Mouse (Mus musculus) ES-E14 (cell line): ENCODE data around the gene Nme1.

Experiments used
- CHD2 ChIP-seq: IDR thresholded peaks from 2 replicates; pipeline ENCODE4 v1.6.1; 2014; ENCODE audit warnings: mild to moderate bottlenecking, low read depth, low read length, inconsistent platforms
- HCFC1 ChIP-seq: IDR thresholded peaks from 2 replicates; pipeline ENCODE4 v1.6.1; 2012; ENCODE audit warnings: low read length, inconsistent platforms, borderline replicate concordance; ENCODE audit not compliant: insufficient read depth
- MAFK ChIP-seq: IDR thresholded peaks from 2 replicates; pipeline ENCODE4 v1.6.1; 2014; ENCODE audit warnings: mild to moderate bottlenecking, low read depth, low read length, inconsistent platforms; ENCODE audit not compliant: insufficient read depth
- ZC3H11A ChIP-seq: IDR thresholded peaks from 2 replicates; pipeline ENCODE4 v1.6.1; 2012; ENCODE audit warnings: low read depth, mild to moderate bottlenecking, inconsistent platforms, low read length, borderline replicate concordance
- ZNF384 ChIP-seq: IDR thresholded peaks from 2 replicates; pipeline ENCODE4 v1.6.1; 2012; ENCODE audit warnings: low read depth, low read length, inconsistent platforms

DNA sequence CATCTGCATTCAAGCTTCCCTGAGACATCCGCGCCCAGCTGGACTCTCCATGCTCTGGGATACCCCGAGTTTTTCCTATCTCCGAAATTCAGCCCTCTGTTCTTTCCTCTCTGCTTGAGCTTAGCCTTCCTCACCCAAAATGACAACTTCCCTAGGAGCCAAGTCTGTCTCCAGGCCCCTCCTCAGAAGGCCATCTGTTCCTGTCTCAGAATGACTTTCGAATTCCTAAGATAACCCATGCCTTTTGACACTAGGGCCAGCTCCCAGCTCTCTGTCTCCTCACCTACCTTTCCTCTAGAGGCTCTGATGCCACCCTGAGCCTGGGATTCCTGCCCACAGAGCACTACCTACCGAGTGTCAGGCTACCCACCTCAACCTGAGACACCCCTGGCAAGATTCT lies 12.2 kb downstream of the Nme1 start, which contains the start of gene Nme2:
- TF ChIP-seq HCFC1 = no peak
- TF ChIP-seq ZC3H11A = no peak
- no peak for TF ChIP-seq CHD2
- no peak for TF ChIP-seq ZNF384
- TF ChIP-seq MAFK = no peak
